Mouse (Mus musculus) G1E (cell line): ENCODE measurements around the gene Agap1. TPM values are rescaled to one million over a fixed set of nuclear protein-coding genes. Genes with fewer than 3 reads are reported as not detected.

Experiments
- ATAC-seq: 2 replicates; pipeline ENCODE4 v1.8.0; 2016; ENCODE audit warnings: mild to moderate bottlenecking; ENCODE audit not compliant: insufficient number of reproducible peaks, poor library complexity, low FRiP score, severe bottlenecking; ENCODE audit errors: extremely low read depth
- DNase-seq: peaks from one replicate; pipeline ENCODE4 v3.0.0; 2012; ENCODE audit warnings: low spot score
- H3K27me3 ChIP-seq: 2 replicates; pipeline ENCODE4 v1.6.1; 2012; ENCODE audit warnings: mild to moderate bottlenecking, low read length, inconsistent platforms; ENCODE audit not compliant: insufficient read depth
- H3K36me3 ChIP-seq: replicated peaks from 2 replicates; pipeline ENCODE3; 2012; ENCODE audit warnings: mild to moderate bottlenecking, inconsistent platforms
- H3K4me1 ChIP-seq: 2 replicates; pipeline ENCODE4 v1.6.1; 2012; ENCODE audit warnings: low read depth, low read length, inconsistent platforms, mixed read lengths; ENCODE audit not compliant: insufficient read depth
- H3K4me3 ChIP-seq: 2 replicates; pipeline ENCODE4 v1.5.1; 2012; ENCODE audit warnings: low read depth, mild to moderate bottlenecking, inconsistent platforms, low read length, moderate library complexity, mixed read lengths
- H3K9me3 ChIP-seq: replicated peaks from 2 replicates; pipeline ENCODE4 v1.6.1; 2012; ENCODE audit warnings: inconsistent platforms
- CTCF ChIP-seq: IDR thresholded peaks from 2 replicates; pipeline ENCODE4 v1.5.1; 2012; ENCODE audit warnings: low read depth, low read length, inconsistent platforms, mixed read lengths
- GATA1 ChIP-seq: IDR thresholded peaks from 2 replicates; pipeline ENCODE4 v1.6.1; 2012; ENCODE audit warnings: borderline replicate concordance, low read length, inconsistent platforms, mixed read lengths
- GATA2 ChIP-seq: IDR thresholded peaks from 2 replicates; pipeline ENCODE4 v1.6.1; 2012; ENCODE audit warnings: low read depth, low read length, inconsistent platforms, borderline replicate concordance
- POLR2AphosphoS5 ChIP-seq: IDR thresholded peaks from 2 replicates; pipeline ENCODE4 v1.6.1; 2012; ENCODE audit warnings: low read depth, low read length, inconsistent platforms; ENCODE audit not compliant: insufficient replicate concordance
- TAL1 ChIP-seq: conservative IDR thresholded peaks from 2 replicates; pipeline ENCODE4 v1.6.1; 2012; ENCODE audit warnings: low read depth, low read length, inconsistent platforms, mixed read lengths
- polyA plus RNA-seq: library from polyadenylated mRNA; stranded (reverse); fragments of >175 nt; gene quantifications from 2 replicates; pipeline ENCODE4 v1.2.3, GENCODE M21; 2012
- total RNA-seq, 2 experiments: library from RNA; stranded (forward) in 1 of 2; stranded (reverse) in 1 of 2; fragments of 200-1000 nt in 1 of 2; fragments of >200 nt in 1 of 2; fragmentation: Nextera tagmentation in 1 of 2; gene quantifications; 2 replicates each; pipeline ENCODE4 v1.2.3; 2014 to 2017

Gene Agap1
- total and polyA plus RNA-seq, 3 experiments: 0.01 to 0.45 (median 0.16) TPM

DNA sequence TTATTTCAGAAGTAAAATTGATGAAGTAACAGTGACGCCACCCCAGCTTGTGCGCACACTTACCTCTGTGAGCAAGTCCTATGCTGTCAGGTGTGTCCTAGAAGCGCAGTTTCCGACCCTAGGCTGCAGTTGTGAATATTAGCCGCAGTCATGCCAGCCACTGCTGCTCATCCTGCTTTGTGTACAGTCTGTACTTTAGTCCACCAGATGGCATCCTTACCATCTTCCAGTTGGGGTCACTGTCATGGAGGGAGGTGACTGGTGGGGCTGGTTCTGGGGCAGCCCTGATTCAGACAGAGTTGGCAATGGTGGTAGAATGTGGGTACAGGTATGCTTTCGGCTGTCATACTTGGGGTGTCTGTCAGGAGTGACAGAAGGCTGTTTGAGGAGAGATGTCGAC lies 171.4 kb downstream of the Agap1 start:
- Histone ChIP-seq H3K4me1 (no peaks in the 10 kb centered on the region), H3K36me3 (no peaks in the 10 kb centered on the region), H3K4me3 (no peak overlapping the region), H3K27me3 (no peaks in the 10 kb centered on the region; the same call in 1 of the 2 replicates), H3K9me3 (peaks cover 89% of the 10 kb centered on the region)
- ATAC-seq (no peak), DNase-seq (no peak)
- no peak for TF ChIP-seq GATA2
- no peak for TF ChIP-seq CTCF
- TF ChIP-seq GATA1: no peak
- no peak for TF ChIP-seq TAL1
- TF ChIP-seq POLR2AphosphoS5: no peak

DNA sequence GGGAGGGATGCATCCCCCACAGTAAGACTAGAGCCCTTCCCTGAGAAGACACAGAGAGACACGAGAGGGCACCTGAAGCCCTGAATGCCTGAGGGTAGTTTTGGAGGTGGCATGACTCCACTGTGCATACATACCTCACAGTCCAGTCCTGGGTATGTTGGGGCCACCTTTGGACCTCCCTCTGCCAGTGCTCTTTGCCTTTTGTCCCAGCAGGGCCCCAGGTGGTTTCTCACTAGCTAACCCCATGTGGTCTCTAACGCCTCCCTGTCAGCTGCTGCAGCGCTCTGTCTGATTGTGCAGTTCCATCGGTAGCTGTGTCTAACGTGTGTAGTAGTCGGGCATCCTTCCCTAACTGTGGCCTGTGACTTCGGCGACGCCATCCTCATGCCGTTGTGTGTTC lies 172.3 kb downstream of the Agap1 start:
- Histone ChIP-seq H3K27me3 (no peaks in the 10 kb centered on the region; the same call in 1 of the 2 replicates), H3K4me3 (no peak overlapping the region), H3K36me3 (no peaks in the 10 kb centered on the region), H3K4me1 (no peaks in the 10 kb centered on the region), H3K9me3 (peaks cover 87% of the 10 kb centered on the region)
- ATAC-seq (no peak), DNase-seq (no peak)
- no peak for TF ChIP-seq CTCF
- TF ChIP-seq POLR2AphosphoS5: no peak
- TF ChIP-seq GATA2: no peak
- TF ChIP-seq TAL1: no peak
- TF ChIP-seq GATA1: no peak

DNA sequence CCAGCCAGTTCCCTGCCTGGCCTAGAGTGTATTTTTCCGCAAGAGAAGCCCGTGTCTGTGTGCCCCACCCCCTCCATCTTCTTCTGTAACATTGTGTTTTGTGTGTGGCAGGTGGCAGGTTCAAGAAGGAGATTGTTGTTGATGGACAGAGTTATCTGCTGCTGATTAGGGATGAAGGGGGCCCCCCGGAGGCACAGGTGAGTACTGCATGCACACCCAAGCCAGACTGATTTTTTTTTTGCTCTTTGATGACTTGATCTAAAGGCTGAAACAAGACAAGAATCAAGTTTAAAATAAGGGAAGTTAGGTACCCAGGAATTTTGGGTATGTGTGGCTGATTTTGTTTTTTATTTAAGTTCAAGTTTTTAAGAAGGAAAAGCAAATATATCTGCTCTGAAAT lies 173.0 kb downstream of the Agap1 start:
- Histone ChIP-seq H3K4me3 (no peak overlapping the region), H3K9me3 (peaks cover 87% of the 10 kb centered on the region), H3K27me3 (no peaks in the 10 kb centered on the region; the same call in 1 of the 2 replicates), H3K4me1 (no peaks in the 10 kb centered on the region), H3K36me3 (no peaks in the 10 kb centered on the region)
- TF ChIP-seq POLR2AphosphoS5 (no peak), GATA2 (no peak), GATA1 (no peak), CTCF (no peak), TAL1 (no peak)
- ATAC-seq (no peak), DNase-seq (no peak)

DNA sequence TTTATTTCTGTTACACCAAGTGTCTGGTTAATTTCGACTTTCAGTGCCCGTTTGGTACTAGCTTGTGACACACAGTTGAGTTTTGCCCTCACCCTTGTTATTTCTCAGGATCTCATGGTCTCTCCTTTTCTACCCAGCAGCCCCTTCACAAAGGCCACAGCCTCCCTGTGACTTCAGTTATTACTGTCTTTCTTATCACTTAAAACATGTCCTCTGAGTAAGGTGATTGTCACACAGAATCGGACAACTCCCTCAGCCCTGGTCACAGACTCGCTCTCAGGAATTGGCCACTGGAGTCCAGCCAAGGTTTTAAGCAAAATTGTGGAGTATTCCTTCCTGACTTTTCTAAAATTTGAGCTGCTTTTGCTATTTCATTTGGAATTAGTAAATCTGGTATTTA lies 176.2 kb downstream of the Agap1 start:
- Histone ChIP-seq H3K4me1 (no peaks in the 10 kb centered on the region), H3K4me3 (no peak overlapping the region), H3K9me3 (peaks cover 90% of the 10 kb centered on the region), H3K27me3 (no peaks in the 10 kb centered on the region; the same call in 1 of the 2 replicates), H3K36me3 (no peaks in the 10 kb centered on the region)
- ATAC-seq (no peak), DNase-seq (no peak)
- no peak for TF ChIP-seq POLR2AphosphoS5
- no peak for TF ChIP-seq CTCF
- TF ChIP-seq TAL1: no peak
- no peak for TF ChIP-seq GATA2
- TF ChIP-seq GATA1: no peak

DNA sequence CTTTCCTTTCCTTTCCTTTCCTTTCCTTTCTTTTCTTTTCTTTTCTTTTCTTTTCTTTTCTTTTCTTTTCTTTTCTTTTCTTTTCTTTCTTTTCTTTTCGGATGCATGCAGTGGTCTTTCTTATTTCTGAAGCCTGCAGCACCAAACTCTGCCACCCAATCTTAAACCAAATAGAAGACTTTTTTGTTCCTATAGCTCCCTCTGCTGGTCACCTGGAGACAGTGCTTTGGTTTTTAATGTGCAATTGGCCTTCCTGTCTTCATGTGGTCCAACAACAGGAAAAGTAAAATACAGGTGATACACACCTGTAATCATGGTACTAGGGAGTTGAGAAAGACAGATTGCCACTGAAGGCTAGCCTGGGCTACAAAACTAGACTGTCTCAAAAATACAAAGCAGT lies 177.1 kb downstream of the Agap1 start:
- no peak for ATAC-seq
- Histone ChIP-seq H3K4me3 (no peak overlapping the region), H3K9me3 (peaks cover 89% of the 10 kb centered on the region), H3K4me1 (no peaks in the 10 kb centered on the region), H3K36me3 (no peaks in the 10 kb centered on the region), H3K27me3 (no peaks in the 10 kb centered on the region; the same call in 1 of the 2 replicates)
- no peak for TF ChIP-seq POLR2AphosphoS5
- no peak for TF ChIP-seq CTCF
- no peak for TF ChIP-seq GATA1
- TF ChIP-seq GATA2: no peak
- TF ChIP-seq TAL1: no peak
- no peak for DNase-seq

DNA sequence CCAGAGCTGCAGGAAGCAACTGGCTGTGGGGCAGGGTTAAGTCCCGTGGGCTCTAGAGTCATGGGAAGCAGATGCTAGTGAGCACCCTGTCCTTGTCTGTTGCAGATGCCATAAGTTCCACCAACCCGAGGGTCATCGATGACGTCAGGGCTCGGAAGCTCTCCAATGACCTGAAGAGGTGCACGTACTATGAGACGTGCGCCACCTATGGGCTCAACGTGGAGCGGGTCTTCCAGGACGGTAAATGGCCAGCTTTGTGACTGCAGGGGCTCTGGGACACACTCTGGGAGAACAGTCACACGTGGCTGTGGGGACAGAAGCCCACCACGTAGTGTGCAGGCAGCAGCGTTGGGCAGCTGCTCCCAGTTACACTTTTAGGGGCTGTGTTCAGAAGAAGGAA lies 179.4 kb downstream of the Agap1 start:
- H3K4me3 ChIP-seq: no peak overlapping the region; the same call in 1 of the 2 replicates
- H3K27me3 ChIP-seq: no peaks in the 10 kb centered on the region; the same call in 1 of the 2 replicates
- no peak for ATAC-seq
- H3K4me1 ChIP-seq: no peaks in the 10 kb centered on the region
- peaks cover 91% of the 10 kb centered on the region for H3K9me3 ChIP-seq
- no peak for TF ChIP-seq GATA1
- no peak for TF ChIP-seq CTCF
- no peaks in the 10 kb centered on the region for H3K36me3 ChIP-seq
- no peak for DNase-seq
